Mouse (Mus musculus) gastrocnemius, adult 2 months (tissue): Measurements from ENCODE around the gene Cldn2. TPM values are rescaled to one million over a fixed set of nuclear protein-coding genes. Genes with fewer than 3 reads are reported as not detected.

Experiments used
- DNase-seq: peaks from one replicate; pipeline ENCODE4 v3.0.0; 2022
- H3K27ac ChIP-seq: fragments of 200-600 bp; 2 replicates; pipeline ENCODE4 v1.8.1; 2022; ENCODE audit warnings: mild to moderate bottlenecking
- H3K4me3 ChIP-seq: fragments of 200-600 bp; 2 replicates; pipeline ENCODE4 v1.8.1; 2022; ENCODE audit warnings: mild to moderate bottlenecking, moderate library complexity
- CTCF ChIP-seq: fragments of 200-600 bp; IDR thresholded peaks from 2 replicates; pipeline ENCODE4 v1.8.1; 2022; ENCODE audit warnings: antibody characterized with exemption, mild to moderate bottlenecking, moderate library complexity
- intact Hi-C: fragments of 180-260 bp; cut with DNase I; formaldehyde crosslinking; loops from one replicate; pipeline ENCODE4 v1.15.1; 2025
- total RNA-seq, 2 experiments: library from RNA; stranded (reverse); gene quantifications; 2 replicates each; pipeline ENCODE4 v1.2.3; 2021

Gene Cldn2
- total RNA-seq, 2 experiments from 2014 or later = not detected

- no peak overlapping the region for H3K4me3 ChIP-seq
- intact Hi-C loops = no loop called here
- no peak overlapping the region for H3K27ac ChIP-seq
- DNase-seq = no peak
- no peak for TF ChIP-seq CTCF
These were observed 12.8 kb downstream of the Cldn2 start for GRCm38 (mm10) chrX:139813299-139814002.

- no peak for DNase-seq
- no peak for TF ChIP-seq CTCF
- intact Hi-C loops = no loop called here
These were observed 13.5 kb downstream of the Cldn2 start for GRCm38 (mm10) chrX:139814018-139814635.

GRCm38 (mm10) chrX:139815201-139815600, 14.6 kb downstream of the Cldn2 start:
- Histone ChIP-seq H3K27ac (no peak overlapping the region), H3K4me3 (no peak overlapping the region)
- no peak for DNase-seq
- intact Hi-C loops = no loop called here
- TF ChIP-seq CTCF = no peak

More at GRCm38 (mm10) chrX:139814018-139814635, 13.5 kb downstream of the Cldn2 start:
- Histone ChIP-seq H3K27ac (no peak overlapping the region), H3K4me3 (no peak overlapping the region)

GRCm38 (mm10) chrX:139825402-139825801, 24.8 kb downstream of the Cldn2 start:
- H3K27ac ChIP-seq = no peak overlapping the region
- intact Hi-C loops = no loop called here
- no peak for TF ChIP-seq CTCF
- no peak for DNase-seq
- no peak overlapping the region for H3K4me3 ChIP-seq

GRCm38 (mm10) chrX:139826926-139827325, 26.3 kb downstream of the Cldn2 start:
- intact Hi-C loops = no loop called here
- no peak for TF ChIP-seq CTCF

GRCm38 (mm10) chrX:139828363-139829092, 27.9 kb downstream of the Cldn2 start:
- intact Hi-C loops = no loop called here
- no peak overlapping the region for H3K27ac ChIP-seq
- no peak overlapping the region for H3K4me3 ChIP-seq
- no peak for DNase-seq
- no peak for TF ChIP-seq CTCF

More at GRCm38 (mm10) chrX:139826926-139827325, 26.3 kb downstream of the Cldn2 start:
- no peak overlapping the region for H3K27ac ChIP-seq
- no peak overlapping the region for H3K4me3 ChIP-seq
- DNase-seq = no peak

GRCm38 (mm10) chrX:139832464-139832863, 31.8 kb downstream of the Cldn2 start:
- H3K4me3 ChIP-seq = no peak overlapping the region
- DNase-seq = peak; percentile 22
- intact Hi-C loops = loop anchor here (1.0 to 5.0 kb wide), 2 partner anchors 58 to 80 kb away; no protein-coding TSS in a partner anchor

GRCm38 (mm10) chrX:139839057-139839456, 38.4 kb downstream of the Cldn2 start:
- H3K4me3 ChIP-seq = no peak overlapping the region
- intact Hi-C loops = no loop called here
- H3K27ac ChIP-seq = no peak overlapping the region
- TF ChIP-seq CTCF = peak; percentile 35
- no peak for DNase-seq

More at GRCm38 (mm10) chrX:139832464-139832863, 31.8 kb downstream of the Cldn2 start:
- peak; percentile 84 for TF ChIP-seq CTCF
- no peak overlapping the region for H3K27ac ChIP-seq

GRCm38 (mm10) chrX:139841091-139841490, 40.5 kb downstream of the Cldn2 start:
- no peak for DNase-seq
- no peak overlapping the region for H3K27ac ChIP-seq
- no peak overlapping the region for H3K4me3 ChIP-seq
- no peak for TF ChIP-seq CTCF
- intact Hi-C loops = no loop called here

- no peak for TF ChIP-seq CTCF
- no peak overlapping the region for H3K4me3 ChIP-seq
- no peak for DNase-seq
- no peak overlapping the region for H3K27ac ChIP-seq
- intact Hi-C loops = no loop called here
These were observed 54.2 kb downstream of the Cldn2 start for GRCm38 (mm10) chrX:139854795-139855194.

GRCm38 (mm10) chrX:139859402-139859801, 58.8 kb downstream of the Cldn2 start:
- Histone ChIP-seq H3K4me3 (no peak overlapping the region), H3K27ac (no peak overlapping the region)
- intact Hi-C loops = no loop called here
- no peak for DNase-seq
- TF ChIP-seq CTCF = no peak

Other genes starting within 250 kb of the Cldn2 start
- 10 to 100 TPM; 14.7 to 26.6 TPM for gene Rnf128, start 237.5 kb upstream of the Cldn2 start, total RNA-seq
- gene Tbc1d8b, start 115.8 kb upstream of the Cldn2 start, total RNA-seq = 1 to 10 TPM; 4.4 to 4.6 TPM
- gene Gm15013, start 86.3 kb upstream of the Cldn2 start, total RNA-seq = not detected
- not detected for gene Ripply1, start 18.5 kb upstream of the Cldn2 start, total RNA-seq
- gene Morc4, start 70.8 kb downstream of the Cldn2 start, total RNA-seq = 1 to 10 TPM; 4.0 to 4.3 TPM
- 1 to 10 TPM; 5.4 to 7.0 TPM for gene Rbm41, start 197.8 kb downstream of the Cldn2 start, total RNA-seq